Mouse (Mus musculus): ENCODE data around the gene Zfp592.

DNA sequence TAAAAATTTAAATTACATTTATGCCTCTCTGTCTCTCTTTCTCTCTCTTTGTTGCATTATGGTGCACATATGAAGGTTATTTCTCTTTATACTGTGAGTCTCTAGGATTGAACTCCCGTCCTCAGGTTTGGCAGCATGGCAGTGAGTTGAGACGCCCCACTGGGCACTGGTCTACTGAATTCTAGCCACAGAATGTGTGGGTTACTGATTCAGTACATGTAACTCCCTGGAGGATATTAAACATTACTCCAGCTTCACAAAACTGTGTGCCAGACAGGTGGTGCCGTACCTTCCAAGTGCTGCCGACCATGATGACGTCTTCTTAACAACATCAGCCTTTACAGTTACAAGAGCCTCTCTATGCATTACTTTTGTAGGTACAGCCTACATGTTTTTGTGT lies 21.4 kb upstream of the Zfp592 start:
- TF ChIP-seq MEF2A (IDR thresholded peaks at IDR 0.05; ENCODE audit: extremely low read depth, insufficient replicate concordance, low read depth, low read length, poor library complexity, severe bottlenecking) (no peak), CTCF (IDR thresholded peaks at IDR 0.05 in 2 of 3, conservative IDR thresholded peaks at IDR 0.05 in 1 of 3; ENCODE audit: control insufficient read depth in 1 of 3, insufficient read depth in 1 of 3, low read depth in 2 of 3, low read length in 3 of 3, poor library complexity in 1 of 3, severe bottlenecking in 1 of 3) (no peak), ZC3H11A (IDR thresholded peaks at IDR 0.05; ENCODE audit: low read depth, low read length) (no peak), POLR2AphosphoS2 (IDR thresholded peaks at IDR 0.05; ENCODE audit: low read length) (no peak), E2F4 (IDR thresholded peaks at IDR 0.05; ENCODE audit: borderline replicate concordance, low read depth, low read length) (no peak), POLR2A (IDR thresholded peaks at IDR 0.05; ENCODE audit: control insufficient read depth in 1 of 2, insufficient read depth in 1 of 2, low read depth in 1 of 2, low read length in 2 of 2, poor library complexity in 1 of 2) (no peak), NRF1 (IDR thresholded peaks at IDR 0.05; ENCODE audit: insufficient read depth, low read depth, low read length, poor library complexity, severe bottlenecking) (no peak), POLR2AphosphoS5 (IDR thresholded peaks at IDR 0.05; ENCODE audit: borderline replicate concordance, low read depth, low read length) (no peak)

Measured in MEL (cell line).